Mouse (Mus musculus) neural tube, embryonic 12.5 days (tissue): Measurements from ENCODE around the gene Mrpl48. TPM values are rescaled to one million over a fixed set of nuclear protein-coding genes. Genes with fewer than 3 reads are reported as not detected.

Experiments
- ATAC-seq: fragments of 200-750 bp; cut with Nextera tagmentation; 2 replicates; pipeline ENCODE4 v1.8.0; 2017; ENCODE audit warnings: low read depth, mild to moderate bottlenecking, moderate TSS enrichment, moderate library complexity; ENCODE audit not compliant: low FRiP score
- H3K27ac ChIP-seq: fragments of 300-500 bp; sonication (generic); 2 replicates; pipeline ENCODE4 v1.5.1; 2016
- H3K27me3 ChIP-seq: fragments of 300-500 bp; sonication (generic); replicated peaks from 2 replicates; pipeline ENCODE4 v1.6.1; 2016; ENCODE audit warnings: mild to moderate bottlenecking
- H3K36me3 ChIP-seq: fragments of 300-500 bp; sonication (generic); 2 replicates; pipeline ENCODE4 v1.6.1; 2016; ENCODE audit warnings: mild to moderate bottlenecking
- H3K4me1 ChIP-seq: fragments of 300-500 bp; sonication (generic); 2 replicates; pipeline ENCODE4 v1.6.1; 2016
- H3K4me2 ChIP-seq: fragments of 300-500 bp; sonication (generic); replicated peaks from 2 replicates; pipeline ENCODE4 v1.6.1; 2016; ENCODE audit warnings: mild to moderate bottlenecking
- H3K4me3 ChIP-seq: fragments of 300-500 bp; sonication (generic); 2 replicates; pipeline ENCODE4 v1.5.1; 2016
- H3K9ac ChIP-seq: fragments of 300-500 bp; sonication (generic); 2 replicates; pipeline ENCODE4 v1.6.1; 2016; ENCODE audit warnings: mild to moderate bottlenecking
- H3K9me3 ChIP-seq: fragments of 300-500 bp; sonication (generic); 2 replicates; pipeline ENCODE4 v1.6.1; 2016; ENCODE audit warnings: mild to moderate bottlenecking
- WGBS: fragments of 180-500 bp; shearing (Covaris S2); methylation state at CpG from one replicate; pipeline ENCODE4 v1.1.7; 2016; 5-methylcytosine and 5-hydroxymethylcytosine counted together
- polyA plus RNA-seq: library from polyadenylated mRNA; unstranded; fragments of >200 nt; fragmentation: Nextera tagmentation; extraction: Ambion mirVana; gene quantifications from 2 replicates; pipeline ENCODE4 v1.2.1, GENCODE M21; 2016

Mrpl48 gene
- polyA plus RNA-seq, 1 experiment from 2014 or later: 69.9 TPM

- Histone ChIP-seq H3K9ac (no peak overlapping the region), H3K4me3 (no peak overlapping the region), H3K9me3 (no peaks in the 10 kb centered on the region), H3K4me1 (no peaks in the 10 kb centered on the region), H3K27ac (no peak overlapping the region), H3K36me3 (no peaks in the 10 kb centered on the region), H3K27me3 (no peaks in the 10 kb centered on the region), H3K4me2 (no peak overlapping the region)
- no peak for ATAC-seq
- 82% methylated on average over 2 of the region's 2 CpGs for WGBS
Observed at GRCm38 (mm10) chr7:100622277-100622676, 14.2 kb upstream of the Mrpl48 start.

DNA sequence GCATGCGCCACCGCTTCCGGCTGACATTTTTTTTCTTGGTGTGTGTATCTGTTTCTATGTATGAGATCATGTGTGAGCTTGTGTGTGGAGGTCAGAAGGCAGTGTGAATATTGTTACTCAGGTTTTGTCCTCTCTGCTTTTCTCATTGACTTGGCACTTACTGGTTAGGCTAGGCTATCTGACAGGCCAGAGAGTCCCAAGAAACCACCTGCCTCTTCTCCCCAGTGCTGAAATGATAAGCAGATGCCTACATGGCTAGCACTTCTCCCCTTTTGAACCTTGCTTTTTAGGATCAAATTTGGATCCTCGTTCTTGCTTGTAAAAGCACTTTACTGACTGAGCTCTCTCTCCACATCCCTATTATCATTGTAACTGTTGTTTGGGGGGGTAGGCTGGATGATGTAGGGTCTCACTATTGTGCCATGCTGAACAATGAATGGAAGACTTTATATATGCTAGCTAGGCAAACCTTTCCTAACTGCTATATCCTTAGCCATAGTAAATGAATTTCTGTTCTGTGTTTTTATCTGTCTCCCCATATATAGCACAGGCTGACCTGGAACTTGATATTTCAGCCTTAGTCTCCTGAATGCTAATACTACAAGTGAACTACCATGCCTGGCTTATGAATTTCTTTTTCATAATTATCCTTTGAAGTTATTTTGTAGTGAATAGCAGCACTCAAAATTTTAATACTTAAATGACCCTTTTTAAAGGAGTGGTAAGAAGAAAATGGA lies 8.2 kb upstream of the Mrpl48 start:
- WGBS: 89% methylated on average over 4 of the region's 4 CpGs

GRCm38 (mm10) chr7:100608910-100609309 lies 809 bp upstream of the Mrpl48 start:
- peaks cover 10% of the 10 kb centered on the region for H3K4me1 ChIP-seq
- H3K9me3 ChIP-seq: no peaks in the 10 kb centered on the region
- H3K4me3 ChIP-seq: peak overlapping the region; percentile 97
- peaks cover 3% of the 10 kb centered on the region; the same call in 1 of the 2 replicates for H3K27me3 ChIP-seq
- no peaks in the 10 kb centered on the region for H3K36me3 ChIP-seq
- WGBS: 31% methylated on average over 4 of the region's 4 CpGs
- peak overlapping the region; percentile 69 for H3K4me2 ChIP-seq
- ATAC-seq: no peak
- H3K9ac ChIP-seq: peak overlapping the region; percentile 99
- no peak overlapping the region for H3K27ac ChIP-seq

More for the DNA sequence above, 8.2 kb upstream of the Mrpl48 start:
- Histone ChIP-seq H3K9me3 (no peaks in the 10 kb centered on the region), H3K27me3 (no peaks in the 10 kb centered on the region), H3K4me1 (no peaks in the 10 kb centered on the region), H3K4me2 (no peak overlapping the region), H3K9ac (no peak overlapping the region), H3K4me3 (no peak overlapping the region), H3K27ac (no peak overlapping the region), H3K36me3 (no peaks in the 10 kb centered on the region)
- ATAC-seq: no peak

DNA sequence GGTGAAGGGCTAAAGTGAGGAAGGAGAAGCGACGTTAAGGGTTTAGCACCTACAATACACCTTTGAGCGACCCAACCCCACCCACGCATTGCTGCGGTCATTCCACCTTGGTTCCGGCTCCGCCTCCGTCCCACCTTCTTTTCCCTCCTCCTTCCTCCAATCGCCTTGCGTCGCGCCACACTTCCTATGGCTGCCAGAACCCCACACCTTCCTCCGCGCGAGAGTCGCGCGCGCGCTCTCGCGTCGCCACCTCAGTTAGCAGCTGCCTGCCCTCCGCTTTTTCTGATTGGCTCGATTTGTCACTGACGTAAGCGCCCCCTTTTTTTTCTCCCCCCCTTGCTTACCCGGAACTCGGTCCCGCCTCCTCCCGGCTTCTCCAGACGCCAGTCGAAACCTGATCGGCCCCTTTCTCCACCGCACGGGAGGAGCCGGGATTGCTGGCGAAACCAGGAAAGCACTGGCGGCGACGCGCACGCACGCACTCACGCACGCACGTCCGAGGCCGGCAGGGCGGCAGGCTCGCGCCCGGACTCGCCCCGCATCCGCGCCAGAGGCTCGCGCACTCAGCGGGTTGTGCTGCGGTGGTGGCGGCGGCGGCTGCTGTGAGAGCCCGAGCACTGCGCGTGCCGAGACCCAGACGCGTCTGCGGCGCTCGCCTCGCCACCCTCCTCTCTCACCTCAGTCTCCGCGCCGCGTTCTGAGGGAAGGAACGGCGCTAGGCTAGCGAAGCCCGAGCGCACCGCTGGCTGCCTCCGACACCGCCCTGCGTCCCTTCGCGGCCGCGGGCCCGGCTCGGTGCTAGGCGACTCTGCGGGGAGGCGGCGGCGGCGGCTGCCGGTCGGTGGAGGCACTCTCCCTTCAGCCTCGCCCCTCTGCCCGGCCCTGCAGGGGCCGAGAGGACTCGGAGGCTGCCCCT lies 629 bp downstream of the Mrpl48 start, which contains the start of gene Rab6a:
Gene Rab6a (plus strand): TSS at position 197 of the 916 bp plus-strand sequence.
- Histone ChIP-seq H3K4me2 (peak within 1 kb of the TSS; percentile 69), H3K9me3 (no peaks in the 10 kb centered on the region), H3K27ac (peak within 1 kb of the TSS; percentile 99), H3K4me1 (peaks cover 10% of the 10 kb centered on the region), H3K36me3 (no peaks in the 10 kb centered on the region), H3K9ac (peak within 1 kb of the TSS; percentile 99), H3K4me3 (peak within 1 kb of the TSS; percentile 97), H3K27me3 (peaks cover 3% of the 10 kb centered on the region; the same call in 1 of the 2 replicates)
- under 1% methylated on average over 105 of the region's 105 CpGs for WGBS
- peak; percentile 96 for ATAC-seq

GRCm38 (mm10) chr7:100600211-100600610 lies 7.9 kb downstream of the Mrpl48 start:
- Histone ChIP-seq H3K27ac (no peak overlapping the region), H3K4me2 (no peak overlapping the region), H3K36me3 (no peaks in the 10 kb centered on the region), H3K4me3 (no peak overlapping the region), H3K27me3 (peaks cover 3% of the 10 kb centered on the region; the same call in 1 of the 2 replicates), H3K9me3 (no peaks in the 10 kb centered on the region), H3K4me1 (no peaks in the 10 kb centered on the region), H3K9ac (no peak overlapping the region)
- WGBS: 82% methylated on average over 5 of the region's 5 CpGs
- ATAC-seq: no peak

DNA sequence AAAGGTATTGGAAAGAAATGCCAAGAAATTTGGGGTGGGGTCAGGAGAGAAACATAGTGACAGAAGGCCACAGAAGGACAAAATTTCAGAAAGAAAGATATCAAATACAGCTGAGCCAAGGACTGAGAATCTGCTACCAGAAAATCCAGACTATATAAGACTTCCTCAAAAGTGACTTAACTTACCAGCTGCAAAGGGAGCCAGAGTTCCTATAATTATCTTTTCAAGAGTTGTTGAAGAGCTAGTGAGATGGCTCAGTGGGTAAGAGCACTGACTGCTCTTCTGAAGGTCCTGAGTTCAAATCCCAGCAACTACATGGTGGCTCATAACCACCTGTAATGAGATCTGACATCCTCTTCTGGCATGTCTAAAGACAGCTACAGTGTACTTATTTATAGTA lies 14.8 kb downstream of the Mrpl48 start:
- Histone ChIP-seq H3K36me3 (no peaks in the 10 kb centered on the region), H3K27me3 (no peaks in the 10 kb centered on the region), H3K4me3 (no peak overlapping the region), H3K27ac (no peak overlapping the region), H3K9me3 (no peaks in the 10 kb centered on the region), H3K9ac (no peak overlapping the region), H3K4me2 (no peak overlapping the region), H3K4me1 (no peaks in the 10 kb centered on the region)
- no peak for ATAC-seq

- 10% methylated on average over 2 of the region's 2 CpGs for WGBS
- Histone ChIP-seq H3K4me2 (peak overlapping the region; percentile 52), H3K27ac (peak overlapping the region; percentile 2; the same call in 1 of the 2 replicates), H3K27me3 (no peaks in the 10 kb centered on the region), H3K36me3 (no peaks in the 10 kb centered on the region), H3K9me3 (no peaks in the 10 kb centered on the region), H3K9ac (no peak overlapping the region), H3K4me1 (no peaks in the 10 kb centered on the region), H3K4me3 (peak overlapping the region; percentile 40)
- no peak; the same call in 1 of the 2 replicates for ATAC-seq
Observed at GRCm38 (mm10) chr7:100591522-100591852, 16.6 kb downstream of the Mrpl48 start.

- peak overlapping the region; percentile 2; the same call in 1 of the 2 replicates for H3K27ac ChIP-seq
- H3K4me1 ChIP-seq: no peaks in the 10 kb centered on the region
- H3K27me3 ChIP-seq: no peaks in the 10 kb centered on the region
- H3K36me3 ChIP-seq: no peaks in the 10 kb centered on the region
- H3K4me3 ChIP-seq: peak overlapping the region; percentile 40
- H3K9ac ChIP-seq: peak overlapping the region; percentile 41
- ATAC-seq: peak; percentile 95
- WGBS: under 1% methylated on average over 18 of the region's 20 CpGs
- H3K4me2 ChIP-seq: peak overlapping the region; percentile 52
- no peaks in the 10 kb centered on the region for H3K9me3 ChIP-seq
Observed at GRCm38 (mm10) chr7:100590845-100591521, 17.1 kb downstream of the Mrpl48 start.

- H3K9me3 ChIP-seq: no peaks in the 10 kb centered on the region
- H3K4me1 ChIP-seq: no peaks in the 10 kb centered on the region
- peak overlapping the region; percentile 40 for H3K4me3 ChIP-seq
- no peaks in the 10 kb centered on the region for H3K36me3 ChIP-seq
- peak overlapping the region; percentile 52 for H3K4me2 ChIP-seq
- 0 out of 2 replicates have a peak overlapping the region, but pooled peaks have one; percentile 2 for H3K27ac ChIP-seq
- peak overlapping the region; percentile 41 for H3K9ac ChIP-seq
- no peak for ATAC-seq
- no peaks in the 10 kb centered on the region for H3K27me3 ChIP-seq
- WGBS: 50% methylated on average over 7 of the region's 7 CpGs
Observed at GRCm38 (mm10) chr7:100590504-100590844, 17.6 kb downstream of the Mrpl48 start.

DNA sequence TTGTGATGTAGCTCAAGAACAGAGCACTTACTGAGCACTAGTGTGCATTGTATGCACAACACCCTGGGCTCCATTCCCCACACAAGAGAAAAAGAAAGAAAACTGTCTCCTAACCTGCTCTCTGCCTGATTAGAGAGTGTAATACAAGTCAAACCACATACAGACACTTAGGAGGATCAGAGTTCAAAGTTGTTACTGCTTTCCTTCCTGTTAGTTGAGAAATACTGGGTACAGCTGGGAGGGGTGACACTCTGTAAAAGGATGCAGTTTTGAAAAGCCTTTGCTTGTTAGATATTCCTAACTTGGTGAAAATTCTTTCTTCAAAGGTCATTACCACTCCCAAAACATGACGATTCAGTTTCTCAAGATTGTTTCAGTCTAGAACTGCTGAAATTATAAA lies 18.3 kb downstream of the Mrpl48 start:
- Histone ChIP-seq H3K9ac (no peak overlapping the region), H3K9me3 (no peaks in the 10 kb centered on the region), H3K4me3 (no peak overlapping the region), H3K27me3 (no peaks in the 10 kb centered on the region), H3K4me2 (no peak overlapping the region), H3K4me1 (no peaks in the 10 kb centered on the region), H3K27ac (no peak overlapping the region), H3K36me3 (no peaks in the 10 kb centered on the region)
- no peak for ATAC-seq
- 68% methylated on average over 1 of the region's 1 CpGs for WGBS

DNA sequence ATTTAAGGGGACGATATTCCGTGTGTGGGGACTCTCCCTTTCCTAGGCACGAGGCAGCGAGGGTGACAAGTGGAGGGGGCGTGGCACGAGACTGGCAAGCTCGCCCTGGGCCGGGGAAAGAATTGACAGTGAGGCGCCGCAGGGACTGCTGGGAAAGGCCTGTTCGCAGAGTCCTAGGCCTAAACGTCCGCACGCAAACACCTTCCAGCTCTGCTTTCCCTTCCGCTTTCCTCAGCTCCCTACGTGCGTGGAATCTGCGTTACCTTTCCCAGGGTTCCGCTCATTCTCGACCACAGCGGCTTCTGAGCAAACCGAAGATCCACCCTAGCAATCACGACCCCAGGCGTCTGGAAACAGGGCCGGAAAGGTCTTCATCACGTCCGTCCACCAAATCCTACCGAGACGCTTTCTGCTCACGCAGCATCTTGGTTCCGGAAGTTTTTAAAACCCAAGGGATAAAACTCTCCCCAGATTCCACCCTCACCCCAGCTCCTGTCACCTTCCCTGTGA lies 25.3 kb downstream of the Mrpl48 start:
- WGBS: 1% methylated on average over 31 of the region's 31 CpGs
- ATAC-seq: peak; percentile 92
- H3K9me3 ChIP-seq: no peaks in the 10 kb centered on the region

More for the DNA sequence above, 25.3 kb downstream of the Mrpl48 start:
- H3K27ac ChIP-seq: peak overlapping the region; percentile 65
- peak overlapping the region; percentile 61 for H3K4me2 ChIP-seq
- peak overlapping the region; percentile 54 for H3K4me3 ChIP-seq
- no peaks in the 10 kb centered on the region for H3K27me3 ChIP-seq
- H3K4me1 ChIP-seq: 0 out of 2 replicates have a peak, but pooled peaks cover 3% of the 10 kb centered on the region
- no peaks in the 10 kb centered on the region for H3K36me3 ChIP-seq
- peak overlapping the region; percentile 75 for H3K9ac ChIP-seq
